ENCODE assay signal across 9 mouse cellular contexts in genomic region chr5:122088917-122089316, GRCm38 (mm10). TPM values are rescaled to one million over a fixed set of nuclear protein-coding genes. Genes with fewer than 3 reads are reported as not detected.
DNase-seq lines count a peak whose midpoint lies in the region; ATAC-seq and TF ChIP-seq lines count a peak whose summit lies in the region.
"Had no signal": no experiment of that assay in that cellular context is flagged by ENCODE, and none has a peak within 500 bp of the region (broad histone marks: within the 10 kb centered on the region; RNA-seq: fewer than 3 reads in every experiment).

No protein-coding gene starts in this region.

- H3K9me3 ChIP-seq in heart, embryonic 12.5 days (replicated peaks), result no peaks in the 10 kb centered on the region
- H3K9me3 ChIP-seq in kidney, postnatal 0 days (replicated peaks; ENCODE audit: low read length), result no peaks in the 10 kb centered on the region
- H3K9me3 ChIP-seq in liver, embryonic 11.5 days (ENCODE audit: control insufficient read depth, low read length), result no peaks in the 10 kb centered on the region
- H3K9me3 ChIP-seq in neural tube, embryonic 11.5 days (ENCODE audit: control insufficient read depth, low read length), result no peaks in the 10 kb centered on the region
- no peaks in the 10 kb centered on the region for H3K9me3 ChIP-seq in stomach, embryonic 15.5 days

- H3K4me1 ChIP-seq in bone marrow macrophage, adult 2 months (ENCODE audit: control insufficient read depth, insufficient read depth, low read length), result peaks cover 14% of the 10 kb centered on the region
- H3K4me1 ChIP-seq in embryonic fibroblast, embryonic 13.5 days (ENCODE audit: control insufficient read depth, insufficient read depth, low read length), result no peaks in the 10 kb centered on the region
- peaks cover 35% of the 10 kb centered on the region for H3K4me1 ChIP-seq in heart, embryonic 12.5 days (replicated peaks)
- no peaks in the 10 kb centered on the region for H3K4me1 ChIP-seq in kidney, postnatal 0 days (replicated peaks; ENCODE audit: insufficient read depth, low read length)
- H3K4me1 ChIP-seq in liver, embryonic 11.5 days (replicated peaks; ENCODE audit: control insufficient read depth, insufficient read depth, low read length), result no peaks in the 10 kb centered on the region
- no peaks in the 10 kb centered on the region for H3K4me1 ChIP-seq in neural tube, embryonic 11.5 days (ENCODE audit: control insufficient read depth, insufficient read depth, low read length)
- no peaks in the 10 kb centered on the region for H3K4me1 ChIP-seq in stomach, embryonic 15.5 days

- H3K79me3 ChIP-seq in C2C12 (ENCODE audit: low read depth), result no peaks in the 10 kb centered on the region

- H3K36me3 ChIP-seq in C2C12 (ENCODE audit: control insufficient read depth, insufficient read depth), result no peaks in the 10 kb centered on the region
- no peaks in the 10 kb centered on the region for H3K36me3 ChIP-seq in heart, embryonic 12.5 days
- no peaks in the 10 kb centered on the region for H3K36me3 ChIP-seq in kidney, postnatal 0 days (ENCODE audit: insufficient read depth, low read length)
- no peaks in the 10 kb centered on the region for H3K36me3 ChIP-seq in liver, embryonic 11.5 days (ENCODE audit: control insufficient read depth, insufficient read depth, low read length)
- no peaks in the 10 kb centered on the region for H3K36me3 ChIP-seq in neural tube, embryonic 11.5 days (ENCODE audit: control insufficient read depth, insufficient read depth, low read length)
- H3K36me3 ChIP-seq in stomach, embryonic 15.5 days, result no peaks in the 10 kb centered on the region

- H3K27ac ChIP-seq in bone marrow macrophage, adult 2 months (ENCODE audit: insufficient read depth, low read depth, low read length), result no peak overlapping the region
- no peak overlapping the region for H3K27ac ChIP-seq in embryonic fibroblast, embryonic 13.5 days (ENCODE audit: insufficient read depth, low read length)
- H3K27ac ChIP-seq in heart, embryonic 12.5 days (ENCODE audit: poor library complexity, severe bottlenecking), result no peak overlapping the region
- H3K27ac ChIP-seq in kidney, postnatal 0 days, result no peak overlapping the region
- H3K27ac ChIP-seq in liver, embryonic 11.5 days (ENCODE audit: low read depth, low read length), result no peak overlapping the region
- H3K27ac ChIP-seq in neural tube, embryonic 11.5 days (ENCODE audit: low read depth, low read length), result no peak overlapping the region
- H3K27ac ChIP-seq in stomach, embryonic 15.5 days, result no peak overlapping the region

- no peak for TF ChIP-seq POLR2A in bone marrow macrophage, adult 2 months (IDR thresholded peaks at IDR 0.05; ENCODE audit: borderline replicate concordance, low read depth, low read length)
- no peak for TF ChIP-seq POLR2A in embryonic fibroblast, embryonic 13.5 days (IDR thresholded peaks at IDR 0.05; ENCODE audit: low read depth, low read length)

- H3K9ac ChIP-seq in heart, embryonic 12.5 days, result no peak overlapping the region
- H3K9ac ChIP-seq in kidney, postnatal 0 days (ENCODE audit: low read depth, low read length), result no peak overlapping the region
- no peak overlapping the region for H3K9ac ChIP-seq in liver, embryonic 11.5 days (ENCODE audit: low read depth, low read length)
- H3K9ac ChIP-seq in neural tube, embryonic 11.5 days (ENCODE audit: low read length), result no peak overlapping the region
- no peak overlapping the region for H3K9ac ChIP-seq in stomach, embryonic 15.5 days

- peak; percentile 22; the same call in 1 of the 2 replicates for ATAC-seq in heart, embryonic 12.5 days (ENCODE audit: insufficient number of reproducible peaks, low FRiP score)
- peak; percentile 72 for ATAC-seq in kidney, postnatal 0 days (replicated peaks; ENCODE audit: low FRiP score, low read depth)
- peak; percentile 51; the same call in 1 of the 2 replicates for ATAC-seq in liver, embryonic 11.5 days (replicated peaks; ENCODE audit: low FRiP score)
- peak; percentile 20; the same call in 1 of the 2 replicates for ATAC-seq in neural tube, embryonic 11.5 days (ENCODE audit: insufficient read depth, low FRiP score, low TSS enrichment)
- peak; percentile 56; the same call in 1 of the 2 replicates for ATAC-seq in stomach, embryonic 15.5 days (ENCODE audit: insufficient read depth, low FRiP score, low read depth)

- 5% methylated on average over 5 of the region's 5 CpGs for WGBS in heart, embryonic 12.5 days
- under 1% methylated on average over 5 of the region's 5 CpGs for WGBS in kidney, postnatal 0 days
- WGBS in liver, embryonic 11.5 days, result 4% methylated on average over 5 of the region's 5 CpGs
- 5% methylated on average over 5 of the region's 5 CpGs for whole genome bisulfite sequencing in neural tube, embryonic 11.5 days
- WGBS in stomach, embryonic 15.5 days, result under 1% methylated on average over 5 of the region's 5 CpGs

- DNase-seq in kidney, postnatal 0 days (ENCODE audit: low spot score), result peak; percentile 93
- DNase-seq in liver, embryonic 11.5 days (ENCODE audit: low spot score), result peak; percentile 76
- DNase-seq in neural tube, embryonic 11.5 days (ENCODE audit: low spot score), result peak; percentile 89

- peaks cover 23% of the 10 kb centered on the region for H3K27me3 ChIP-seq in C2C12 (ENCODE audit: control insufficient read depth, insufficient read depth, insufficient read length)
- no peaks in the 10 kb centered on the region for H3K27me3 ChIP-seq in heart, embryonic 12.5 days (replicated peaks)
- no peaks in the 10 kb centered on the region for H3K27me3 ChIP-seq in kidney, postnatal 0 days (ENCODE audit: insufficient read depth, low read length)
- no peaks in the 10 kb centered on the region for H3K27me3 ChIP-seq in liver, embryonic 11.5 days (replicated peaks; ENCODE audit: control insufficient read depth, insufficient read depth, low read length)
- H3K27me3 ChIP-seq in neural tube, embryonic 11.5 days (ENCODE audit: control insufficient read depth, insufficient read depth, low read length), result no peaks in the 10 kb centered on the region
- H3K27me3 ChIP-seq in stomach, embryonic 15.5 days (replicated peaks), result no peaks in the 10 kb centered on the region

- H3K79me2 ChIP-seq in C2C12 (ENCODE audit: control insufficient read depth, insufficient read depth), result no peaks in the 10 kb centered on the region

- H3K4me2 ChIP-seq in heart, embryonic 12.5 days, result no peak overlapping the region
- H3K4me2 ChIP-seq in kidney, postnatal 0 days (ENCODE audit: low read length), result no peak overlapping the region
- H3K4me2 ChIP-seq in liver, embryonic 11.5 days, result no peak overlapping the region
- H3K4me2 ChIP-seq in neural tube, embryonic 11.5 days (ENCODE audit: low read depth), result no peak overlapping the region
- H3K4me2 ChIP-seq in stomach, embryonic 15.5 days, result no peak overlapping the region

- TF ChIP-seq CTCF in C2C12 (IDR thresholded peaks at IDR 0.05; ENCODE audit: control insufficient read depth, insufficient read depth, insufficient read length), result peak; percentile 90
- peak; percentile 52 for TF ChIP-seq CTCF in bone marrow macrophage, adult 2 months (IDR thresholded peaks at IDR 0.05; ENCODE audit: low read depth, low read length)
- peak; percentile 91 for TF ChIP-seq CTCF in embryonic fibroblast, embryonic 13.5 days (IDR thresholded peaks at IDR 0.05; ENCODE audit: borderline replicate concordance, insufficient read depth, low read length)
- TF ChIP-seq CTCF in kidney, postnatal 0 days (IDR thresholded peaks at IDR 0.05; ENCODE audit: low read depth), result peak; percentile 95

- H3ac ChIP-seq in C2C12 (ENCODE audit: control insufficient read depth, insufficient read length, low read depth), result no peak overlapping the region

- H3K4me3 ChIP-seq in C2C12 (ENCODE audit: insufficient read depth, poor library complexity, severe bottlenecking), result no peak overlapping the region
- no peak overlapping the region for H3K4me3 ChIP-seq in bone marrow macrophage, adult 2 months (ENCODE audit: insufficient read depth, low read length)
- no peak overlapping the region for H3K4me3 ChIP-seq in embryonic fibroblast, embryonic 13.5 days (ENCODE audit: insufficient read depth, low read length)
- no peak overlapping the region for H3K4me3 ChIP-seq in heart, embryonic 12.5 days
- no peak overlapping the region for H3K4me3 ChIP-seq in kidney, postnatal 0 days (replicated peaks; ENCODE audit: low read depth, low read length)
- H3K4me3 ChIP-seq in liver, embryonic 11.5 days (ENCODE audit: low read depth, low read length), result no peak overlapping the region
- H3K4me3 ChIP-seq in neural tube, embryonic 11.5 days (ENCODE audit: low read depth, low read length), result no peak overlapping the region
- no peak overlapping the region for H3K4me3 ChIP-seq in stomach, embryonic 15.5 days (replicated peaks)
- H3K4me3 ChIP-seq: erythroblast, embryonic 14.5 days had no signal

RNA-seq across cellular contexts. Expression of gene Myl2, which starts 11.8 kb away (rescaled TPM):
- not detected for polyA plus RNA-seq in C2C12 (2012; fragmentation: generic; extraction: Trizol)
- 3.6 TPM in 1 of 2 replicates, not detected in the other for polyA plus RNA-seq in bone marrow macrophage, adult 2 months (2012; ENCODE audit: insufficient read depth, insufficient read length, missing spikeins)
- polyA plus RNA-seq in embryonic fibroblast, embryonic 13.5 days (2011; ENCODE audit: insufficient read length, low read depth, missing spikeins), result 0.76 TPM in 1 of 2 replicates, not detected in the other
- polyA plus RNA-seq in heart, embryonic 12.5 days (2016; fragmentation: Nextera tagmentation; extraction: Ambion mirVana), result 7,161 and 7,647 TPM in 2 replicates
- 0.80 and 1.4 TPM in 2 replicates for polyA plus RNA-seq in kidney, postnatal 0 days (2015; fragmentation: Nextera tagmentation; extraction: Ambion mirVana)
- polyA plus RNA-seq in liver, embryonic 11.5 days (2014; fragmentation: Nextera tagmentation; extraction: Ambion mirVana), result 9.9 and 20.9 TPM in 2 replicates
- polyA plus RNA-seq in neural tube, embryonic 11.5 days (2014; fragmentation: Nextera tagmentation; extraction: Ambion mirVana), result 9.2 and 13.7 TPM in 2 replicates
- 4.6 and 12.9 TPM in 2 replicates for polyA plus RNA-seq in stomach, embryonic 15.5 days (2015; fragmentation: Nextera tagmentation; extraction: Ambion mirVana)
- polyA plus RNA-seq: erythroblast, embryonic 14.5 days had no signal

RNA-seq across cellular contexts. Expression of gene Cux2, which starts 39.0 kb away (rescaled TPM):
- 0.08 TPM for polyA plus RNA-seq in C2C12 (2012; fragmentation: generic; extraction: Trizol)
- 0.07 TPM in 1 of 2 replicates, not detected in the other for polyA plus RNA-seq in bone marrow macrophage, adult 2 months (2012; ENCODE audit: insufficient read depth, insufficient read length, missing spikeins)
- polyA plus RNA-seq in embryonic fibroblast, embryonic 13.5 days (2011; ENCODE audit: insufficient read length, low read depth, missing spikeins), result 1.0 TPM in 1 of 2 replicates, not detected in the other
- polyA plus RNA-seq in heart, embryonic 12.5 days (2016; fragmentation: Nextera tagmentation; extraction: Ambion mirVana), result 7.6 and 10.1 TPM in 2 replicates
- 5.1 and 5.9 TPM in 2 replicates for polyA plus RNA-seq in kidney, postnatal 0 days (2015; fragmentation: Nextera tagmentation; extraction: Ambion mirVana)
- 4.9 and 5.2 TPM in 2 replicates for polyA plus RNA-seq in liver, embryonic 11.5 days (2014; fragmentation: Nextera tagmentation; extraction: Ambion mirVana)
- 12.7 and 16.2 TPM in 2 replicates for polyA plus RNA-seq in neural tube, embryonic 11.5 days (2014; fragmentation: Nextera tagmentation; extraction: Ambion mirVana)
- 5.8 and 6.2 TPM in 2 replicates for polyA plus RNA-seq in stomach, embryonic 15.5 days (2015; fragmentation: Nextera tagmentation; extraction: Ambion mirVana)

RNA-seq across cellular contexts. Expression of gene Ccdc63, which starts 51.7 kb away (rescaled TPM):
- polyA plus RNA-seq in C2C12 (2012; fragmentation: generic; extraction: Trizol), result not detected
- polyA plus RNA-seq in bone marrow macrophage, adult 2 months (2012; ENCODE audit: insufficient read depth, insufficient read length, missing spikeins), result 1.8 and 2.5 TPM in 2 replicates
- polyA plus RNA-seq in embryonic fibroblast, embryonic 13.5 days (2011; ENCODE audit: insufficient read length, low read depth, missing spikeins), result not detected in 2 replicates
- 0.33 and 0.42 TPM in 2 replicates for polyA plus RNA-seq in heart, embryonic 12.5 days (2016; fragmentation: Nextera tagmentation; extraction: Ambion mirVana)
- polyA plus RNA-seq in kidney, postnatal 0 days (2015; fragmentation: Nextera tagmentation; extraction: Ambion mirVana), result not detected in 2 replicates
- polyA plus RNA-seq in liver, embryonic 11.5 days (2014; fragmentation: Nextera tagmentation; extraction: Ambion mirVana), result 0.32 and 0.39 TPM in 2 replicates
- polyA plus RNA-seq in neural tube, embryonic 11.5 days (2014; fragmentation: Nextera tagmentation; extraction: Ambion mirVana), result not detected in 2 replicates
- polyA plus RNA-seq in stomach, embryonic 15.5 days (2015; fragmentation: Nextera tagmentation; extraction: Ambion mirVana), result 0.17 TPM in 1 of 2 replicates, not detected in the other
- polyA plus RNA-seq: erythroblast, embryonic 14.5 days had no signal

Comparison
In these comparisons a context has a peak if more than half of its experiments do, and no peak if none do; other contexts are left out.
1. ATAC-seq: peak in every context shown above with its lines; median percentile 72 in kidney, postnatal 0 days; 56 in stomach, embryonic 15.5 days; 51 in liver, embryonic 11.5 days; 22 in heart, embryonic 12.5 days; 20 in neural tube, embryonic 11.5 days.
2. RNA of gene Myl2, which starts 11.8 kb away (polyA plus RNA-seq): 7,161 to 7,647 TPM in heart, embryonic 12.5 days; 9.9 to 20.9 TPM in liver, embryonic 11.5 days, 9.2 to 13.7 TPM in neural tube, embryonic 11.5 days, 4.6 to 12.9 TPM in stomach, embryonic 15.5 days, 0.80 to 1.4 TPM in kidney, postnatal 0 days, 0.76 TPM in embryonic fibroblast, embryonic 13.5 days, not detected in C2C12 (single experiment) and 3.6 TPM in bone marrow macrophage, adult 2 months; every median in the first group is over 100 times any median in the second.
3. Peak in every context shown above with its lines, with median percentiles within 50 percentile points of each other: CTCF ChIP-seq and DNase-seq.